Mouse (Mus musculus) kidney, postnatal 14 days (tissue): ENCODE data around the gene Gss.
"Not testable (repeated sequence)": the region's sequence is repeated elsewhere in the genome, so short reads cannot be mapped to it uniquely, and the experiment has no call there.

Experiments
- DNase-seq: peaks from one replicate; pipeline ENCODE4 v3.0.0; 2022; ENCODE audit warnings: mixed read lengths

Gene Gss

GRCm38 (mm10) chr2:155616971-155617370 lies 24.4 kb upstream of the Gss start:
- DNase-seq, result no peak

- no peak for DNase-seq
Measured at GRCm38 (mm10) chr2:155613953-155614352, 21.3 kb upstream of the Gss start.

DNA sequence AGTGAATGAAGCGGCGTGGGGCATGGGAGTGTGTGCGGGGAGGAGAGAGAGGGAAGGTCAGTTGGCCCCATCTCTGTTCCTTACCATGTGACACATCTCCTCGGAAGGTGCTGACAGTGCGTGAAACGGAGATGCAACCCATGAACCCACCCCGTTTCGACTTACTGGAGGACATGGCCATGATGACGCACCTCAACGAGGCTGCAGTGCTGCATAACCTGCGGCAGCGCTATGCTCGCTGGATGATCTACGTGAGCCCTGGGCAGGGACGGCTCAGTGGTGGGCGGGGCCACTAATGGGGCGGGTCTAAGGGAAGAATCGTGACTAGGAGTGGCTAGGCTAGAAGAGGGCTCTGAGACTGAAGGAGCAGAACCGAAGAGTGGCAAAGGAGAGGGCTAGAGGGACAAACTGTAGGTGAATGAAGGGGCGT lies 20.7 kb upstream of the Gss start:
- DNase-seq, result peak; percentile 62

DNA sequence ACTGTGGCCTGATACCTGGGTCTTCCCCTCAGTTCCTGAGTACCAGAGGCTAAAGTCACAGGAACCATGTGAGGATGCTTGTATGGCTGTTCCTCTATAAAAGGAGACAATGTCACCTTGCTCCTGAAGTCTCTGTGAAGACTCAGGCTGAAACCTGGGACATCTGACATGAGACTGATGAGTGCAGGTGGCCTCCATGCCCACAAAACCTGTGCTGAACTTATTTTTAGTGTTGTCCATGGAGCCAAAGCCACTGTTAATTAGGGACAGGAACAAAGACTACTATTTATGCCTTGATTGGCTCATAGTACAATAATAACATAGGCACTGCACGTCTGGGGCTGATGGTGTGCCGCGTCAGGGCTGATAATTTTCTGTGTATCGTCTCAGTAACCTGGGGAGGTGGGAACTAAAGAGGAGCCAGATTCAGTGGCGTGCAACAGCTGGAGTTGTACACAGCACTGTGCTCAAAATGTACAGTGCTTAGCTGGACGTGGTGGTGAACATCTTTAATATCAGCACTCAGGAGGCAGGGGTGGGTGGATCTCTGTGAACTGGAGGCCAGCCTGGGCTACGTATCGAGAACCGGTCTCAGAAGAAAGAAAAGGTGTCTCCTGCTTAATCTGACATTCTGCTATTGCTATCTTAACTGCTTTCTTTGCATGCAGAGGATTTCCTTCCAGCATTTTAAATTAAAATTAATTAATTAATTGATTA lies 19.4 kb upstream of the Gss start:
- DNase-seq, result no peak

DNA sequence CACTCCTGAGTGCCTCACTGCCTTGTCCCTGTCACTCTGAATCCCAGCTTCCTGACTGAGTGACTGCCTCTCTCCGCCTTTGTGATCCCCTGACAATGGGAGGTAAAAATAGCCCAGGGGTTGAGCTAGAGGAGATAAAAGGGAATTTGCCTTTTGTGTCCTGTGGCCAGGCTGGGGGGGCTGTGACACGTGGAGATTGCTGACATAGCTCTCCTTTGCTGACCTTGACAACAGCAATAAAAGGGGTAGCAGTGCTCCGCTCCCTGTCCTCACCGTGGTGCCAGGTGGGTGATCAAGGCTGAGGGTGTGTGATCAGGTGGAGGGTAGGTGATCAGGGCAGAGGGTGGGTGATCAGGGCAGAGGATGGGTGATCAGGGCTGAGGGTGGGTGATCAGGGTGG lies 18.4 kb upstream of the Gss start, which contains the start of gene Myh7b:
Gene Myh7b, plus strand, starts transcription at position 235 of the 400 bp plus-strand sequence.
- no peak for DNase-seq

- DNase-seq, result no peak
Measured at GRCm38 (mm10) chr2:155606360-155606759, 13.8 kb upstream of the Gss start.

GRCm38 (mm10) chr2:155605236-155605589 lies 12.6 kb upstream of the Gss start:
- DNase-seq, result not testable (repeated sequence)

DNA sequence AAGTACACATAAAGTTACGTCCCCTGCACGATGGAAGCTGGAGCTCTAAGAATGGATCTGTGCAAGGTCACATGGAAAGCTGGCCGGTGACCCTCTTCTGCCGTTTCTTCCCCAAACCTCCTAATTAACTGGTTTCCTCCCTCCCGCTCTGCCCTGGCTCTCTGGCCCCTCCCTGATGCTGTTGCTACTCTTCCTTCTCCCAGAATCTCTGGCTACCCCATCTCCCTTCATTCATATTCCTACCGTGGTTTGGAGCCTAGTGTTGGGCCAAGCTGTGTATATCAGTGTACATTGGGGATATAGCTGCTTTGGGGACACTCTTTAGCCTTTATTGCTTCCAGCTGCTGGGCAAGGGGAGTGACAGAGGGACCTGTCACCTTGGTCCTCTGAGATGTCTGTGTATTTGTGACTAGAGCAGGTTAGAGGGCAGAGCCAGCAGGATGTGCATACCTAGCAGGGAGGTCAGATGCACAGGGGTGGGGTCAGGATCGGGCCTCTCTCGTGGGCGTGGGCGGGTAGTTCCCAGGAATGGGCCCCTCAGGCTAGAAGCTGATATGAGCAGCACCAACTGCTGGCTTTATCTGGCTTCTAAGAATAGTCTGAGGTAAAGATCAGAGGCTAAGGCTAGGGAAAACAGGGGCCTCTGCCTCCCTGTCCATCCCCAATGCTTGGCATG lies 12.1 kb upstream of the Gss start:
- no peak for DNase-seq

DNA sequence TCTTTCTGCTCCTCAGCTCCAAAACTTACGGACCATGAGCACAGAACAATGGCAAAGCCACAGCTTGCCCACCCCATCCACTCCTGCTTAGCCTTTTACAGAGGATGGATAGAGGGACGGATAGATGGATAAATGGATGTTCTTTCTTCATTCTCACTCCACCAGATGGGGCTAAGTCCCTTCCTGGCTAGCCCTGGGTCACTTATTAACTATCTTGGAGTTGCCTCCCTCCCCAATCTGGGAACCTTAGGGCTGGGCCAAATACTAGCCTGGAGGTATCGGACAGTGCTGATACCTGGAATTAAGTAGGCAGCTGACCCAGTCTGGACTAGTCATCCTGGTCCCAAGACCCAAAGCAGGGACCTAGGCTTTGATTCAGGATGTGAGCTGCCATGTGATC lies 11.1 kb upstream of the Gss start:
- DNase-seq, result peak; percentile 32

DNA sequence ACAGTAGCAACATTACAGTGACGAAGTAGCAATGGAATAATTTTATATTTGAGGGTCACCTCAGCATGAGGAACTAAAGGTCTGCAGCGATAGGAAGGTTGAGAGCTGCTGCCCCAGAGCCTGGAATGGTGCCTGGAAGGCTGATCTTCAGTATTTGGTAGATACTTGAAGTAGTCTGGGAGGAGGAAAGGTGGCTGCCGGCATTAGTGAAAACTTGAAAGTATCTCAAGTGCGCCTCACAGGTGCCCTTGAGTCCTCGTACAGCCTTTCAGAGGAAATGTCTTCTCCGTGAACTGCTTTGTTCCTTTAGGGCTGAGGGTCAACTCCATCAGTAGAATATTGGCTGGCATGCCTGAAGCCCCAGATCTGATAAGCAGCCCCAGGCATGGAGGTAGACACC lies 2.9 kb upstream of the Gss start:
- DNase-seq, result no peak

DNA sequence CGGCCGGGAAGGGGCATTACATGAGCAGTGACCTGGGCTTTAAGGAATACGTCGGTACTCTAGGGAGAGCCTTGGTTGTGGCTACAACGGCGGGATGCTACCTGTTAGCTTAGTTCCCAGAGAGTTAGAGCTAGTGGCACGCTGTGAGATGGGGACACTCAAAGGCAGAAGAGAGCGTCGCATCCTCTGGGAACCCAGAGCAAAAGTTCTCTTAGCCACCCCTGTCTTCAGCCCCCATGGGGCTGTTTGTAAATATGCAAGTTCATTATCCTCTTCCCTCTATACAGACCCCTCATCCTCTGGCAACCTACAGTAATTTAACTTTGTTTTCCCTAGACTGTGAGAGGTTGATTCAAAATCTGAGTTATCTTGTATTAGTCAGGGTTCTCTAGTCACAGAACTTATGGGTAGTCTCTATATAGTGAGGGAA lies 259 bp upstream of the Gss start:
- no peak for DNase-seq

- DNase-seq, result peak; percentile 52
Measured at GRCm38 (mm10) chr2:155591676-155592075, 934 bp downstream of the Gss start.

- DNase-seq, result no peak
Measured at GRCm38 (mm10) chr2:155590876-155591275, 1.7 kb downstream of the Gss start.

- DNase-seq, result peak; percentile 36
Measured at GRCm38 (mm10) chr2:155589521-155589920, 3.1 kb downstream of the Gss start.

DNA sequence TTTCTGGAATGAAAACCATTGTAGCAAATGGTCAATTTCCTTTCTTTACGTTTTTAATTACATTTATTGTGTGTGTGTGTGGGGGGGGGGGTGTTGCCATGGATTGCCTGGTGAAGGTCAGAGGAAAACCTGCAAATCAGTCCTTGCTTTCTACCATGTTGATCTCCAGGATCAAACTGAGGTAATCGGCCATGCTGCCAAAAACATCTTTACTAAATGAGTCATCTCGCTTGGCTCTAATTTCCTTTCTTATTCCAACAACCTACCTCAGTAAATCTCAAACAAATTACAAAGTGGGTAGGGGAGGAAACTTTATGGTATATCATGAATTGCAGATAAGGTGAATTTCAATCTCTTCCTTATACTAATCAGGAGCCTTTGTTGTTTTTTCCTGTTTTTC lies 4.5 kb downstream of the Gss start:
- no peak for DNase-seq

- peak; percentile 70 for DNase-seq
Measured at GRCm38 (mm10) chr2:155585486-155585885, 7.1 kb downstream of the Gss start.

DNA sequence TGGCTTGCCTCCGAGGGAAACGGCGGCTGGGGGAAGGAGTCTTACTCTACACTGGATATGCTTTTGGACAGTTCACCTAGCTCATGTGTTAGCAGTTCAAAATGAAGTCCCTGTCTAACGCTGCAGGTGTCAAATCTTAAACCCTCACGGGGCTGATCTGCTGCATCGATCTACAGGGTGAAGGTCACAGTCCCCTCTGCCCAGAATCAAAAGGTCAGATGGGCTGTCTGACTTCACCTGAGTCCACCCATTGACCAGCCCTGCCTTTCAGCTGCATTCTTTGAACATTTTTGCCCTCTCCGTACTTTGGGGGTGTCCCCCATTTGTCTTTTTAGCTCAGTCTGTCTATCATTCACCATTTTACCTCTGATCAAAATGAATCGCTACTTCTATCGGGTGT lies 7.5 kb downstream of the Gss start:
- DNase-seq, result no peak

GRCm38 (mm10) chr2:155583927-155584530 lies 8.6 kb downstream of the Gss start:
- peak; percentile 81 for DNase-seq

GRCm38 (mm10) chr2:155582996-155583395 lies 9.6 kb downstream of the Gss start:
- no peak for DNase-seq

DNA sequence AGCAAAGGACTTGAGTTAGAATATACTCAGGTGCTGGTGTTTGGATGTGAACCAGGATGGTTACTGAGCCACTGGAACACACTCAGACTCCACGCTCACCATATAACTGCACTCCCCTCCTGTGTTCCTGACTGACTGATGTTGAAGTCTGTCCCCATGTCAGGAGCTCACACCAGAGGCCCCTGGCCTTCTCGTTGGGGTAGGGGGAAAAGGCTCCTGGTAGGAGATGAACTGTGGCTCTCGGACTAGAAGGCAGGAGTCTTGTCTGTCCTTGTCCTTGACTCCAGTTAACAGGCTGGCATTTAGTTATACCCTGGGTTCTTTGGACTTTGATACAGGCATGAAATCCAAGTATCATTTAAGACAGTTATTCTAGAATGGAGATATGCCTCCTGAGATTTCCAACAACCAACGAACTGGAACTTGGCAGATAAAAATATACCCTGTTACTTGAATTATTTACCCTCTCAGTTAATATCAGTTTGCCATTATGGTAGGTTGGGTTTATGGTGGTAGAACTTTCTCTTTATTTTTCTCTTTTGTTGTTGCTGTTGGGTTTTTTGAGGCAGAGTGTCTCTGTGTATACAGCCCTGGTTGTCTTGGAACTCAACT lies 10.1 kb downstream of the Gss start:
- no peak for DNase-seq

GRCm38 (mm10) chr2:155580331-155580730 lies 12.3 kb downstream of the Gss start:
- no peak for DNase-seq

- DNase-seq, result no peak
Measured at GRCm38 (mm10) chr2:155576656-155577055, 16.0 kb downstream of the Gss start.

- DNase-seq, result peak; percentile 90
Measured at GRCm38 (mm10) chr2:155574700-155575099, 17.9 kb downstream of the Gss start.

GRCm38 (mm10) chr2:155573996-155574395 lies 18.6 kb downstream of the Gss start:
- no peak for DNase-seq
